Mouse (Mus musculus): Measurements from ENCODE around the gene Sema3b. TPM values are rescaled to one million over a fixed set of nuclear protein-coding genes. Genes with fewer than 3 reads are reported as not detected.

Sema3b gene
- polyA plus RNA-seq, 1 experiment from 2014 or later, result 12.5 TPM

DNA sequence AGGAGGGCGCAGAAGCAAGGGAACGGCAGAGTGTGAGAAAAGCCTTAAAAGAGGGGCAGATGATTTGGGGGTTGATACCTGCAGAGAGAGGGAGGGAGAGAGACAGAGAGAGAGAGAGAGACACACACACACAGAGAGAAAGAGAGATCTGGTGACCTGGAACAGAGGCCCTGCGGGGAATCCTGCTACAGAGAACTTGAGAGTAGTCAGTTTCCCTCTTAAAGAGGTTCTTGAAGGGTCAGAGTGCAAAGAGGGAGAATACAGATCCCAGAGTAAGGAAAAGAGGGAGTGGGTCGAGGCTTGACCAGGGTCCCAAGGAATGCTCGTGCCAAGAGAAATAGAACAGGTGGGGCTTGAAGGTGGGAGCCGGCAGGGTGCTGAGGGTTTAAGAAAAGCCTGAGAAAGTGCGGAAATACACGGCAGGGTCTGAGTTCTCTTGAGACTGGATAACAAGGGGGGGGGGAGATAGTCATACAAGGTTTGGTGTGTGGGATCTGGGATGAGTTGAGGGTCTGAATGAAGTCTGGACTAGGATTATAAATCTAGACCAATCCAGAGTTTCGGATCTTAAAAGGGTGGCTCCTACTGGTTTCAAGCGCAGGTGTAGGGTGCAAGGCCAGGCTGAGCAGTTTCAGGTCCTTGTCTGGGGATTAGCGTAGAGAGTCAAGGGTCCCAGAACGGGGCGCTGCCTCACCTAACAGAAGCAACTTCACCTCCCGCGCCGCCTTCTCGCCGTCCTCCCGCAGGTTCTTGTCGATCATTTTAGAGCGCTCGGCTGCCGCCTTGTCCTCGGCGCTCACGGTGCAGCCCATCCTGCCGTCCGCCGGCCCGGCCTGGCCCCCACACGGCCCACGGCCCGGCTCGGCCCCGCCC lies 25.6 kb upstream of the Sema3b start:
- Histone ChIP-seq H3K4me3 (ENCODE audit: low read length) (peak overlapping the region; percentile 96), H3K27ac (ENCODE audit: low read length) (peak overlapping the region; percentile 95), H3K9me3 (ENCODE audit: control insufficient read depth, low read length) (no peaks in the 10 kb centered on the region), H3K4me1 (replicated peaks; ENCODE audit: control insufficient read depth, insufficient read depth, low read length) (peaks cover 42% of the 10 kb centered on the region), H3K9ac (ENCODE audit: low read length) (peak overlapping the region; percentile 98), H3K4me2 (ENCODE audit: low read depth, low read length) (peak overlapping the region; percentile 97), H3K27me3 (ENCODE audit: control insufficient read depth, insufficient read depth, low read depth, low read length) (no peaks in the 10 kb centered on the region), H3K36me3 (ENCODE audit: control insufficient read depth, insufficient read depth, low read length) (0 out of 2 replicates have a peak, but pooled peaks cover 4% of the 10 kb centered on the region)
- no peak for ATAC-seq (ENCODE audit: low read depth)
- WGBS, result under 1% methylated on average over 33 of the region's 35 CpGs

DNA sequence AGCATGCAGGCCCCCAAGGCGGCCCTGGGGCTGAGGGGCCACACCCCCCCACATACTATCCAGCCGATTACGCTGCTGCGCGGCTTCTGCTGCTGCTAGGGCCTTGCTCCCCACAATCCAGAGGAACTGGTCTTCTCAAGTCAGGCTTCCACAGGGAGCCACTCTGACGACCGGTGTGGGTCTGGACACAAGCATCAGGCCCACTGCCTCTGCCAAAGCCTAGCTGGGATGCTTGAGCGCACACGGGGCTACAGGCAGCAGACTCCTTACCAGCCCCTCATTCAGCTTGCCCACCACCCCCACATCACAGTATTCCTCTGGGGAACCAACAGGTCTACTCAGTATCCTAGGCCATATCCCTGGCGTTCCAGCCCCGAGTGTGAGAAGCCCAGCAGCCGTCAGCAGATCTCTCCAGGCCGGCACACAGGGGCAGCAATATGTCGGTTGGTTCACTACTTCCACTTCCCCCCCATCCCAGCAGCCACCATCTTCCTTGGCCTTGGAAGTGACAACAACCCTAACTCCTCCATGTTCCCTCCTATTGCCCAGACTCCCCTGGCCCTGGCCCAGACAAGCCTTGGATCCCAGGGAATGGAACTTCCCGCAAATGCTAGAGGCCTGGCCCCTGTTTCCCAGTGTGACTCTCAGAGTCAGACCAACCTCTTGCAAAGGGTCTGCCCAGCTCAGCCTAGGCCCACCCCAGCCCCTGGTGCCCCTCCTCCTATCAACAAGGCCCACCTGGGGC lies 24.8 kb upstream of the Sema3b start:
- H3K9me3 ChIP-seq (ENCODE audit: control insufficient read depth, low read length), result no peaks in the 10 kb centered on the region
- H3K4me3 ChIP-seq (ENCODE audit: low read length), result peak overlapping the region; percentile 96
- H3K4me2 ChIP-seq (ENCODE audit: low read depth, low read length), result peak overlapping the region; percentile 97
- H3K27ac ChIP-seq (ENCODE audit: low read length), result peak overlapping the region; percentile 95
- WGBS, result under 1% methylated on average over 15 of the region's 15 CpGs
- H3K9ac ChIP-seq (ENCODE audit: low read length), result peak overlapping the region; percentile 98
- 0 out of 2 replicates have a peak, but pooled peaks cover 4% of the 10 kb centered on the region for H3K36me3 ChIP-seq (ENCODE audit: control insufficient read depth, insufficient read depth, low read length)
- ATAC-seq (ENCODE audit: low read depth), result peak; percentile 6; the same call in 1 of the 2 replicates
- H3K27me3 ChIP-seq (ENCODE audit: control insufficient read depth, insufficient read depth, low read depth, low read length), result no peaks in the 10 kb centered on the region
- H3K4me1 ChIP-seq (replicated peaks; ENCODE audit: control insufficient read depth, insufficient read depth, low read length), result peaks cover 50% of the 10 kb centered on the region

DNA sequence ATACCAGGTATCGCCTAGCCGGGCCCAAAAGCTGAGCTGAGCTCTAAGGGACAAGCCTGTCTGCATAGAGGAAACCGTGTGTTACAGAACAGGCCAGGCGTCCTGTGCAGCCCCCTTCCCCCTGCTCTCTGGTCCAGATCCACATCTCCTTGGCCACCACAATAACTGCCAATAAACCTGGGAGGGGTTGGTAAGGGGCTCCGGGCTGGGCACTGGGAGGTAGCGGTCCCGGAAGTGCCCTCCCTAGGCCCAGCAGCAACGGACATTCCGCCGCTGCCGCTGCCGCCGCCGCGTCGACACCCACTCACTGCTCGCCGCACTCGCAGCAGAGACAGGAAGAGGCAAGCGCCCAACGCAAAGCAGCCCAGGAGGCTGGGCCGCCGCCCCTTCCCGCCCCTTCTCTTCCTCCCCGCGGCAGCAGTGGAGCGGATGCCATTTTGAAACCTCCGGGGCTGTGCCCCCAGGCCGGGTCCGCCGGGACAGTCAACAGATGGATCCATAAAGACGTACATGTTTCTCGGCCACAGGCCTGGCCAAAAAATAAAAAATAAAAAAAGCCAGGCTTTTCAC lies 24.1 kb upstream of the Sema3b start:
- Histone ChIP-seq H3K27ac (ENCODE audit: low read length) (peak overlapping the region; percentile 95), H3K4me1 (replicated peaks; ENCODE audit: control insufficient read depth, insufficient read depth, low read length) (peaks cover 56% of the 10 kb centered on the region), H3K4me2 (ENCODE audit: low read depth, low read length) (peak overlapping the region; percentile 97), H3K4me3 (ENCODE audit: low read length) (peak overlapping the region; percentile 96), H3K9me3 (ENCODE audit: control insufficient read depth, low read length) (no peaks in the 10 kb centered on the region), H3K27me3 (ENCODE audit: control insufficient read depth, insufficient read depth, low read depth, low read length) (no peaks in the 10 kb centered on the region), H3K9ac (ENCODE audit: low read length) (peak overlapping the region; percentile 98), H3K36me3 (ENCODE audit: control insufficient read depth, insufficient read depth, low read length) (0 out of 2 replicates have a peak, but pooled peaks cover 4% of the 10 kb centered on the region)
- 1% methylated on average over 30 of the region's 33 CpGs for WGBS
- ATAC-seq (ENCODE audit: low read depth), result peak; percentile 67

DNA sequence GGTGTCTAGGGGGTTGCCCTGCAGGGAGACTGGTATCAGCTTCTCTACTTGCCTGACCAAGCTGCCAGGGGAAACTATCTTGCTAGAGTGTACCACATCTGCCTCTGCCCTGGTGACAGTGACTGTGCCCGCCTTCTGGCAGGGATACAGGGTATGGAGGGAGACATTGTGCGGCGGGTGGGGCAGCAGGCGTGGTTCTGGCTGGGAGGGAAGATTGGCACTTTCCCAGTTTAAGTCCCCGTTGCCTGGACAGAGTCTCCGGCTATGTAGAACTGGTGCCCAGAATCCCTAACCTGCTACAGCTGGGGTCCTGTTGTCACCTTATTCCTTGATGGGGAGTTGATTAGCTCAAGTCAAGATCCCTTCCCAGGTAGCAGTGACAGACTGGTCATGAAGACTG lies 23.4 kb upstream of the Sema3b start:
- no peak for ATAC-seq (ENCODE audit: low read depth)
- H3K4me1 ChIP-seq (replicated peaks; ENCODE audit: control insufficient read depth, insufficient read depth, low read length), result peaks cover 63% of the 10 kb centered on the region
- 50% methylated on average over 6 of the region's 6 CpGs for WGBS

DNA sequence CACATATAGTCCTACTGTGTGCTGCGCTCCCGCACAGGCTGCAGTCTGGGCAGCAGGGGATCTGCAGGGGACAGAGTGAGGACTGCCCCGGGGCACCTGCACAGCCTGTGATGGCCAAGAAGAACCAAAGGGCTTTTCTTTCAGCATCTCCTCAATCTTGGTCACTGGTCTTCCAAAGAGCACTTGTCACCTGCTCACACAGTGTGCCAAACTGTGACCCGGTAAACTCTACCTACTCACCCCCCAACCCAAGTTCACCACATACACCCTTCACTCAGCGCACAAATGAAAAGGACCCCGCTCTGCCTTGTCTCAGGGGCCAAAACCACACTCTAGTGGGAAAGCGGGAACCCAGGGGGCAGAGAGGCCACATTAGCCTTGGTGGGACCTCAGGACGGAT lies 22.8 kb upstream of the Sema3b start:
- Histone ChIP-seq H3K9ac (ENCODE audit: low read length) (peak overlapping the region; percentile 43), H3K27ac (ENCODE audit: low read length) (peak overlapping the region; percentile 95), H3K36me3 (ENCODE audit: control insufficient read depth, insufficient read depth, low read length) (0 out of 2 replicates have a peak, but pooled peaks cover 4% of the 10 kb centered on the region), H3K4me1 (replicated peaks; ENCODE audit: control insufficient read depth, insufficient read depth, low read length) (peaks cover 70% of the 10 kb centered on the region), H3K4me2 (ENCODE audit: low read depth, low read length) (peak overlapping the region; percentile 97; the same call in 1 of the 2 replicates), H3K27me3 (ENCODE audit: control insufficient read depth, insufficient read depth, low read depth, low read length) (no peaks in the 10 kb centered on the region), H3K9me3 (ENCODE audit: control insufficient read depth, low read length) (no peaks in the 10 kb centered on the region), H3K4me3 (ENCODE audit: low read length) (no peak overlapping the region; the same call in 1 of the 2 replicates)
- 93% methylated on average over 8 of the region's 8 CpGs for WGBS
- ATAC-seq (ENCODE audit: low read depth), result no peak

More for the DNA sequence above, 23.4 kb upstream of the Sema3b start:
- Histone ChIP-seq H3K4me2 (ENCODE audit: low read depth, low read length) (peak overlapping the region; percentile 97), H3K36me3 (ENCODE audit: control insufficient read depth, insufficient read depth, low read length) (0 out of 2 replicates have a peak, but pooled peaks cover 4% of the 10 kb centered on the region), H3K9me3 (ENCODE audit: control insufficient read depth, low read length) (no peaks in the 10 kb centered on the region), H3K27ac (ENCODE audit: low read length) (peak overlapping the region; percentile 95), H3K27me3 (ENCODE audit: control insufficient read depth, insufficient read depth, low read depth, low read length) (no peaks in the 10 kb centered on the region), H3K4me3 (ENCODE audit: low read length) (peak overlapping the region; percentile 96), H3K9ac (ENCODE audit: low read length) (peak overlapping the region; percentile 98)

DNA sequence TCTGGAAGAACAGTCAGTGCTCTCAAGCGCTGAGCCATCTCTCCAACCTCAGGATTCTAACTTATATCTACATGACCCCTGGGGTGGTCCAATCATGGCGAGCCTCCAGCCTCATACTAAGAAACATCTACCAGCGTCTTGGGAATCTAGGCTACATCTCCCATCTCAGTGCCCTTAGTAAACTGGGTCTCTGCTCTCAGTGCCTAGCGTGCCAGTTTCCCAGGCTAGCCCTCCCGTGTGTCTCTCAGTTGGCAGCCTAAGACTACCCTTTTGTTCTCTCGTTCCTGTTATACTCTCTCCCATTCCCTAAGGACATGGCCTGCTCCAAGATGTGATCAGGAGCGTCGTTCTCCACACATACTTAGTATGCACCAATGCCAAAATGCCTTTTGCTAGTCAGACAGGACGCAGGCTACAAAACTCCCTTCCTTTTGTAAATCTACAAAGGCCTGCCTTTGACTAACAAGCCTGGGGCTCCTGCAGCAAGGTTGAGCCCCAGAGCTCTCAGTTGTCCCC lies 22.3 kb upstream of the Sema3b start:
- WGBS, result 63% methylated on average over 9 of the region's 9 CpGs
- no peaks in the 10 kb centered on the region for H3K27me3 ChIP-seq (ENCODE audit: control insufficient read depth, insufficient read depth, low read depth, low read length)
- no peak overlapping the region for H3K4me3 ChIP-seq (ENCODE audit: low read length)
- peak overlapping the region; percentile 95 for H3K27ac ChIP-seq (ENCODE audit: low read length)
- 0 out of 2 replicates have a peak, but pooled peaks cover 4% of the 10 kb centered on the region for H3K36me3 ChIP-seq (ENCODE audit: control insufficient read depth, insufficient read depth, low read length)
- no peak for ATAC-seq (ENCODE audit: low read depth)
- H3K4me2 ChIP-seq (ENCODE audit: low read depth, low read length), result 0 out of 2 replicates have a peak overlapping the region, but pooled peaks have one; percentile 8
- no peaks in the 10 kb centered on the region for H3K9me3 ChIP-seq (ENCODE audit: control insufficient read depth, low read length)
- H3K9ac ChIP-seq (ENCODE audit: low read length), result peak overlapping the region; percentile 43
- H3K4me1 ChIP-seq (replicated peaks; ENCODE audit: control insufficient read depth, insufficient read depth, low read length), result peaks cover 74% of the 10 kb centered on the region

DNA sequence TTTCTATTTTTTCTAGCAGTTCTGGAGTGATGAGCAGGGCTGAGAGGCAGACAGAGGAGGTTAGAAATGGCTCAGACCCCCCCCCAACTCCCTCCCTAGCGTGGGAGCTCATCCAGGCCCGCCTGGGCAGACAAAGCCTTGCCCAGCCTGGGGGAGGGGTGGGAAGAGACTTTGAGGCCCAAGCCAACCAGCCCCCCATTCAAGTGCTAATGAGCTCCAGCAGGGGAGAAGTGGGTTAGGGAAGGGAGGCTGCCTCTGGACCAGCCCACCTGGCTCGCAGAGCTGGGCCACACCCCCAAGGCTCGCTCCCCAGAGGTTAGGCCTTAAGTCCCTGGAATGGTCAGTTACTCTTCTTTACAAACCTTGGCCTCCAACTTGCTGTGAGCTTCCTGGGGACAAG lies 21.5 kb upstream of the Sema3b start:
- Histone ChIP-seq H3K9me3 (ENCODE audit: control insufficient read depth, low read length) (no peaks in the 10 kb centered on the region), H3K27me3 (ENCODE audit: control insufficient read depth, insufficient read depth, low read depth, low read length) (no peaks in the 10 kb centered on the region), H3K27ac (ENCODE audit: low read length) (peak overlapping the region; percentile 90), H3K9ac (ENCODE audit: low read length) (peak overlapping the region; percentile 59), H3K4me3 (ENCODE audit: low read length) (peak overlapping the region; percentile 13; the same call in 1 of the 2 replicates), H3K36me3 (ENCODE audit: control insufficient read depth, insufficient read depth, low read length) (0 out of 2 replicates have a peak, but pooled peaks cover 4% of the 10 kb centered on the region), H3K4me2 (ENCODE audit: low read depth, low read length) (peak overlapping the region; percentile 43), H3K4me1 (replicated peaks; ENCODE audit: control insufficient read depth, insufficient read depth, low read length) (peaks cover 69% of the 10 kb centered on the region)
- 18% methylated on average over 4 of the region's 4 CpGs for WGBS
- ATAC-seq (ENCODE audit: low read depth), result no peak

DNA sequence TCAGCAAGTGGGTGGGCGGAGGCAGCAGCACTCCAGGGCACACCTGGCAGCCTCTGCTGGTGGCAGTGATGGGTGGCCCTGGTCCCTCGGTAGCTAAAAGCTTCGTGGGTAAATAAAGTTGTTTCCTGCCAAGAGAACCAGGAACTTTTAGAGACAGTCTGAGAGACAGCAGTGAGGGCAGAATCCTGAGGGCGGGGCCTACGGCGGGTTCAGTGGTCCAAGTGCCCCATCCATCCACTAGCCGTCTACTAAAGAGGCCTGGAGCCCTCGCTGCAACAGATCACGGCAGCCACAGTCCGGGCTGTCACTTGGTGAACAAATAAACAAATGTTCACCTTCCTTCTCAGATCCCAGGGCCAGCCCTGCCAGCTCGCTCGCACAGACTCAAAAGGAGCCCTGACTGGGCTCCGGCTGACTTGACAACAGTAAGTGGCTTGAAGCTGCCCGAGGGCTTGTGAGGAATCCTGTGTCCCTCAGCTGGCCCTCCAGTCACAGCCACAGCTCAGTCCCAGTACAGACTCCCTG lies 20.9 kb upstream of the Sema3b start:
- Histone ChIP-seq H3K4me1 (replicated peaks; ENCODE audit: control insufficient read depth, insufficient read depth, low read length) (peaks cover 67% of the 10 kb centered on the region), H3K9ac (ENCODE audit: low read length) (peak overlapping the region; percentile 59)
- 22% methylated on average over 14 of the region's 14 CpGs for WGBS

More for the DNA sequence above, 20.9 kb upstream of the Sema3b start:
- no peak for ATAC-seq (ENCODE audit: low read depth)
- peaks cover 6% of the 10 kb centered on the region; the same call in 1 of the 2 replicates for H3K36me3 ChIP-seq (ENCODE audit: control insufficient read depth, insufficient read depth, low read length)
- H3K27me3 ChIP-seq (ENCODE audit: control insufficient read depth, insufficient read depth, low read depth, low read length), result no peaks in the 10 kb centered on the region
- H3K4me3 ChIP-seq (ENCODE audit: low read length), result peak overlapping the region; percentile 16
- peak overlapping the region; percentile 90 for H3K27ac ChIP-seq (ENCODE audit: low read length)
- H3K4me2 ChIP-seq (ENCODE audit: low read depth, low read length), result peak overlapping the region; percentile 43
- no peaks in the 10 kb centered on the region for H3K9me3 ChIP-seq (ENCODE audit: control insufficient read depth, low read length)

Data from lung, embryonic 16.5 days (tissue).